Mouse (Mus musculus) liver, embryonic 14.5 days (tissue): ENCODE results near the gene Lrrc43.

Experiments used
- CTCF ChIP-seq: IDR thresholded peaks from 2 replicates; pipeline ENCODE4 v1.5.1; 2016; ENCODE audit warnings: antibody characterized with exemption, low read depth, control low read depth
- EP300 ChIP-seq: IDR thresholded peaks from 2 replicates; pipeline ENCODE4 v1.6.1; 2016; ENCODE audit warnings: antibody characterized with exemption, low read depth

GRCm38 (mm10) chr5:123439312-123439711 is 49.8 kb upstream of the Lrrc43 start:
- TF ChIP-seq CTCF = no peak
- no peak for TF ChIP-seq EP300
